Mouse (Mus musculus): ENCODE data around the gene Zdhhc14.

Gene Zdhhc14

DNA sequence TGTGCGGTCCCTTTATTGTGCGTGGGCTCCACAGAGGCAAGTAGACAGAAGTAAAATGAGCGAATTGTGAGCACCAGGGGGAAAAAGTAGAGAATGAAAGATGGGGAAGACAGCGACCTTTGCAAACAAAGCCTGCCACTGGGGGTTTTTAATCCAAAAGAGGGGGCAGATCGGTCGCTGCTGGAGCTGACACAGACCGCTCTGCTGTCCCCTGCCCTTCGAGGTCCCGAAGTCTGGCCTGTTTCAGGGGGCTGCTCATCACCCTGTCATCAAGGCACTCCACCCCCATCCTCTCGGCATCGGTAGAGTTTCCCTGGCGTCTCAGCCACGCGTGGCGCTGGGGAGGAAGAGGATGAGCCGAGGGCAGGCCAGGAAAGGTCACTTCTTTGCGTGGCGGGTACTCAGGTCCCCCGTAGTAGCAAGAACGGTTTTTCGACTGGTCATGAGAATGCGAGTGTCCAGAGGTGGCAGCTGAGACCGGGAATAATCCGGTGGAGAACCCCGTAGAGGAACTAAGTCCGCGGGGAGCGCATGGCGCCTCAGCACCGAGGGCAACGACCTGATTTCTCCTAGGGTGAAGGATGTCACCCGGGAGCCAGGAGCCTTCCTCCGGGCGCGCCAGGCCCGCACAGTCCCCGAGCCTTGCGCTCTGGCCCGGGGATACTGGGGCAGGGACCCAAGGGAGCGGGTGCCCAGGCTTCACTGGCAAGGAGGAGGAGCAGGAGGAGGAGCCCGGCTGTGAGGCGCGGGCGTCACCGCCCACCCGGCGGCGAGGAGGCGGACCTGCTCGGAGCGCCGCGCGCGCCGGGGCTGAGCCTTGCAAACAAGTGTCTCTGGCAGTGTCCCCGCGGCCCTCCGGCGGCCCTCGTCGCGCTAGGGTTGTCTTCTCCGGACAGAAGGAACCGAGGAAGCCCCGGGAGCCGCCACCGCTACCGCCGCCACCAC lies at the start of gene Zdhhc14:
Gene Zdhhc14 (plus strand): TSS at position 757 of the 945 bp plus-strand sequence.
- peak; percentile 74 for DNase-seq (ENCODE audit: low read depth, low spot score)

DNA sequence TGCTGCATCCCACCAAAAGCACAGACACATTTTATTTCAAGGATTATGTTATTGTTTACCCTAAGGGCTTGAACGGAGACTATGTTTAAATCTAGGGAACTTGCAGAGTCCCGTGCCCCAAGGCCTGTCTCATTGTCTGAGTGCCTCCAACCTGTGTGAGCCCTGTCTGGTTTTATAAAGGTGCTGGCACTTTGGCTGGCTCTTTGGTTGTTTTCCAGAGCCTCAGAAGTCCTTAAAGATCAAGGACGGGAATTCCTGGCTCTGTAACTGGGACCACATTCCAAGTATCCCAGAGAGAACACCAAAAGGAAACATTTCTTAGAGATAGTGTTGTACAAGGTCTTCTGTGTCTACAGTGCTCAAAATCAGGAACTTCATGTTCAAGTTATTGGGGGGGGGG lies 49.1 kb upstream of the Zdhhc14 start:
- DNase-seq (ENCODE audit: low read depth, low spot score), result no peak

DNA sequence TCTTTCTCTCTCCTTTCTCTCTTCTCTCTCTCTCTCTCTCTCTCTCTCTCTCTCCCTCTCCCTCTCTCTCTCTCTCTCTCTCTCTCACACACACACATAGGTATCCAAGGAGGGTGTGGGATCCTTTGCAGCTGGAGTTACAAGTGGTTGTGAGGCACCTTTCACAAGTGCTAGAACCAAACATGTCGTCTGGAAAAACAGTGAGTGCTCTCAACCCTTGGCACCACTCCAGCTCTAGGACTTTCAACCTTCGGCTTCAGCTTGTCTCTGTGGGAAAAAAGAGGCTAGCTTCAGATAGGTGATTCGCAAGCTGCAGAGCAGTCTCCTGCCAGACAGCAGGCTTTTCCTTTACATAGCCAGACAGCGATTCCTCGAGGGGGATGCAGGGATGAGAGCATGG lies 48.6 kb upstream of the Zdhhc14 start:
- DNase-seq (ENCODE audit: low read depth, low spot score), result no peak

DNA sequence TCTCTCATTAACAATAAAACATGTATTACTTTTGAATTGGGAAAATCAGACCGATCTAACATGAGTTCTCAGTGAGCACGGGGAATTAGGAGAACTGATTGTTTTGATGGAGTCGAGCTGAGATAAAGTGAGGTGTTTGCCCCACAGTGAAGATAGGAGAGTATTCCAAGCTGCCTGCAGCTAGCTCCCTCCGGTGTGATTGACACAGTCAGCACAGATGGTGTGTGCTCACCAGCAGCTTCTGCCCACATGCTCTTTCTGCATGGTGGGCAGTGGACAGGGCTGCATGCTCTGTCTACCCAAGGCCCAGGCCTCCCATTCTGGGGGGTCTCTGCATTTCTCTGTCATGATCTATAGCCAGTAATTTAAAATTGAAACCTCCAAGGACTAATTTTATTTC lies 38.7 kb upstream of the Zdhhc14 start:
- no peak for DNase-seq (ENCODE audit: low read depth, low spot score)

DNA sequence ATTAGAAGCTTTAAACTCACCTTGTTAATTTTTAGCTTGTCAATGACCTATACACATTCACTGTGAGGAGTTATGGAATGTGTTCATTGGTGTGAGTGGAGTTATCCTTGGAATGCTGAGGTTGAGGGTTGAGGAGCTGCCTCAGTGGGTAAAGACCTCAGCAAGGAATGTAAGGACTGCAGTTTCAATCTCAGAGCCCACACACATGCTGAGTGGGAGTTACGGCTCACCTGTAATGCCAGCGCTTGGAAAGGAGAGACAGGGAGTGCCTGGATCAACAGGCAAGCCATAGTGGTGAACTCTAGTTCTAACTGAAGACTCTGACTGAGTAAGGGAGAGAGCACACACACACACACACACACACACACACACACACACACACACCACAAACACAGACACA lies 28.4 kb upstream of the Zdhhc14 start:
- no peak for DNase-seq (ENCODE audit: low read depth, low spot score)

DNA sequence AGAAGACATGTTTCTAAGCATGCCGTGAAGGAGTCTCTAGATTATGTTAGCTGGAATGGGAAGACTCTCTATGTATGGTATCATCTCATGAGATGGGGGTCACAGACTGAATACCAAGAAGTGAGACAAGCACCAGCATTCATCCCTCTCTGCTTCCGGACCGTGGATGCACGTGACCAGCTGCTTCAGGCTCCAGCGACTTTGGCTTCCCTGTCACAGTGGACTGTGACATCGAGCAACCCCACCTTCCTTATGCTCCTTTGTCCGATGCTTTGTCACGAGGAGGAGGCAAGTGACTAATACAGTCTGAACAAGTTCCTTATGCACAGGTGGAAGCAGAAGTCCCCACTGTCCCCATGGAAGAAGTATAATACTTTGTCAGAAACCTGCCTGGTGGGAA lies 25.6 kb upstream of the Zdhhc14 start:
- DNase-seq (ENCODE audit: low read depth, low spot score), result no peak

DNA sequence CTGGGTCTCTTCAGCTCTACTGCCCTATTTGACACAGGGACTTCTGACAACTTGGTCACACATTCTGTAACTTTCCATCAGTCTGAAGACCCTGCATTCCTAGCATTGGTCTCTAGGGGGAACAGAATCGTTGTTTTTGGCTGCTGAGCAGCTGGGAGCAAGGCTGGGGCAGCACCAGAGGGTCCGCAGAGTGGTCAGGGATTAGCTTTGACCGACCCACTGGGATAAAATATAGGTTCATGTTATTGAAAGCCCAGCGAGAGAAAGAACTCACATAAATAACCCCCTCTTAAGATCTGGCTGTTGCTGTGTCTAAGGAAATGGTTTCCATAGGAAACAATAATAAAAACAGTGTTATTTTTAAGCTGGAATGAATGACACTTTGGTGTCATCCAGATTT lies 25.2 kb upstream of the Zdhhc14 start:
- DNase-seq (ENCODE audit: low read depth, low spot score), result no peak

DNA sequence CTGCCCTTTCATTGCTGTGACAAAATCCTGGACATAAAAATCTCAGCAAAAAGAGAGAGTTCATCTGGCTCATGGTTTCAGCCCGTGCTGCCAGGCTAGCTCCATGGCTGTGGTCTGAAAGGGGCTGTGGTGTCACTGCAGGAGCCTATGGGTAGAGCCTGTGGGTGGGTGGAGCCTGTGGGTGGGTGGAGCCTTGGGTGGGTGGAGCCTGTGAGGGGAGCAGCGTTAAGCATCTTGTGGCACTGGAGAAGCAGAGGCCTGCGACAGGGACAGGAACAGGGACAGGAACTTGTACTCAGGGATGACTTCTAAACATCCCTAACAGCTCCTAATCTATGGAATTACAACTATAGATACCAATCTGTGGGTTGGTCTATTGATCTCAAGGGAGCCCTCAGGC lies 20.1 kb upstream of the Zdhhc14 start:
- no peak for DNase-seq (ENCODE audit: low read depth, low spot score)

DNA sequence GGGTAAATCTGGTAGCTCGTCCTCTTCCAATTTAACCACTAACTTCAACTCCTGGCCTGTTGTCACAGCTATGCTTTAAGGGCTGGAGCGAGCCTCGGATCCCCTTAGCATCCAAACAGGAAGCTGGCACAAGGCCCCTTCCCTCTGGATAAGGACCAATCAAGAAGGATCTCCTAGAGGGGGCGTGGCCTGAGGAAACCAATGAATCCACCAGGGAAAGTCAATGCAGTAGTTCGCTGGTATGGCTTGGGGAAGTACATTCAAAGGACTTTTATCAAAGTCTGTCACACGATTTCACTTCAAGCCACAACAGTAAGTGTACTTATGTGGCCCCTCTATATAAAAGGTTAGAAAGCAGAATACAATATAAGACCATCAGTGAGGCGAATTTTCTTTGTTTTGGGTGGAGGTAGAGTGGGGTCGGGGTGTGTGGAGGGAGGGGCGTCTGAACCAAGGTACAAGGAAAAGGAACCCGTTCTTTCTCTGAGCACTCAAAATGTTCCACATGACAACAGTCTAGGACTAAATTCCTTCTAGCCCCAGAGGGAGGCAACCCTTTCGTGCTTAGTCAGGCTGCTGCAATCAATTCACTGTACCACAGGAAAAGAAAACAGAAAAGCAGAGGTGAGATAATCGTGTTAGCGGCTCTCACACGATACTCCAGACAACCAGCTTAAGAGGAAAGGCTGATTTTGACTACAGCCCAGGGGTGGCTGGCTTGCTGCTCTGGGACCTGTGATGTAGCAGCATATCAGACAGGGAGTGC lies 16.2 kb upstream of the Zdhhc14 start:
- DNase-seq (ENCODE audit: low read depth, low spot score), result no peak

DNA sequence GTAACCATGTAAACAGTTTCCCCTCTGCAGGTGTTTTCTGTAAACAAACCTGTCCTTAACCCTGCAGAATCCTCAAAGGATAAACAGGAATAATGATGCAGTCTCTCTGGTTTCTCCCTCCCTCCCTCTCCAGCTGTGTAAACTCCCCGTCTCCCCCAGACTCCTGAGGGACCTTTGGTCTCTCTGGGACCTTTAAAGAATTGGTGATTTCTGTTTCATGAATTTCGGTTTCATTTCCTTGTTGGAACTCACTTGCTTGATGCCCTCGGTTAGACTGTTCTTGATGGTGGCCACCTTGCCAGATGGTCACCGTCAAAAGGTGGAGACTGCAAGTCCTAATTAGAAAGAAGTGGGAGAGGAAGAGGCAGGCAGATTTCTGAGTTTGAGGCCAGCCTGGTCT lies 8.9 kb upstream of the Zdhhc14 start:
- DNase-seq (ENCODE audit: low read depth, low spot score), result no peak

DNA sequence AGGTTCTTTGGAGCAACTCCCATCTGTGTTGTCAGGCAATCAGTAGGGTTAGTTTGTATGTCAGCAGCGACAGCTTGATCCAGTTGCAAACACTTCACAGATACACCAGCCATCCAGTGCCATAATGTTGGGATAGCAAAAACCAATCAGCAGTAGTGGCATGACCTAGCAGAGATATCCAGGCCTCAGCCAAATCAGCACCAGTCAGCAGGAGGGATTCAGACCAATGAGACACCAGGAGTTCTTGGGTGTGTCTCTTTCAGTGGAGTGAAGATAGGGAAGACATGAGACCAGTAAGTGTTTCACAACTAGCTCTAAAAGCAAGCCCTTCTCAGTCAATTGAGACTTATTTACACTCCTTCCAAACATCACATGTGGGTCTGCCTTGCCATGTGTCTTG lies 7.7 kb upstream of the Zdhhc14 start:
- no peak for DNase-seq (ENCODE audit: low read depth, low spot score)

DNA sequence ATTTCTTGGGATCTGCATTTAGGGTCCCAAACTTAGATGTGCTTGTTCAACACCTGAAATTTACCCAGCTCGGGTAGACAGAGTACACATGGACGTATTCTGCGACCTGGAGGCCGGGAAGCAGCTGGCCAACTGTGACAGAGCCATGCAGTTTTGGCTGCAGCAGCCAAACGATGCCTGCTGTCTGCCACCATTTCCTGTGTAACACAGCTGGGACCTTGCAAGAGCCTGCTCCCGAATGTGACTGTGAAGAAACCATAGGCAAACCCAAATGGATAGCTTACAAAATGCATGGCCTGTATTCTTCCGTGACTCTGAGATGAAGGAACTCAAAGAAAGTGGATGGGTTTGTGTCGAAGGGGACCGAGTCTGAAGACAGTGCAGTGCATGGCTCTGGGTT lies 4.2 kb upstream of the Zdhhc14 start:
- DNase-seq (ENCODE audit: low read depth, low spot score), result no peak

DNA sequence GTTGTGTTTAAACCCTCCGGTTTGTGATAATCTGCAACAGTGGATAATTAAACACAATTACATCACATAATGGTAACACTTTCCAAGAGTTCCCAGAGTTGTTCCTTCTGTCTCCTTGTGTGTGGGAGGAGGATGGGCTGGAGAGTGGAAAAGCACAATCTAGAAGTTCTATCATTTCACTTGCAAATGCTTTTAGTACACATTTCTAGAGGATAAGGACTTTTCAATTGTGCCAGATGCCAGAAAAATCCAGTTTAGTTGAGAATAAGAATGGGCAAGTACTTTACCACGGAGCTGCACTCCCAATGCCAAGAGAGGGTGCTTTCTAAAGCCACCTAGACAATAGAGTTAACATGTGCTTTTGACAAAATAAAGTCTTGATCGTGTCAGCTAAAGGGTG lies 2.0 kb upstream of the Zdhhc14 start:
- DNase-seq (ENCODE audit: low read depth, low spot score), result no peak

DNA sequence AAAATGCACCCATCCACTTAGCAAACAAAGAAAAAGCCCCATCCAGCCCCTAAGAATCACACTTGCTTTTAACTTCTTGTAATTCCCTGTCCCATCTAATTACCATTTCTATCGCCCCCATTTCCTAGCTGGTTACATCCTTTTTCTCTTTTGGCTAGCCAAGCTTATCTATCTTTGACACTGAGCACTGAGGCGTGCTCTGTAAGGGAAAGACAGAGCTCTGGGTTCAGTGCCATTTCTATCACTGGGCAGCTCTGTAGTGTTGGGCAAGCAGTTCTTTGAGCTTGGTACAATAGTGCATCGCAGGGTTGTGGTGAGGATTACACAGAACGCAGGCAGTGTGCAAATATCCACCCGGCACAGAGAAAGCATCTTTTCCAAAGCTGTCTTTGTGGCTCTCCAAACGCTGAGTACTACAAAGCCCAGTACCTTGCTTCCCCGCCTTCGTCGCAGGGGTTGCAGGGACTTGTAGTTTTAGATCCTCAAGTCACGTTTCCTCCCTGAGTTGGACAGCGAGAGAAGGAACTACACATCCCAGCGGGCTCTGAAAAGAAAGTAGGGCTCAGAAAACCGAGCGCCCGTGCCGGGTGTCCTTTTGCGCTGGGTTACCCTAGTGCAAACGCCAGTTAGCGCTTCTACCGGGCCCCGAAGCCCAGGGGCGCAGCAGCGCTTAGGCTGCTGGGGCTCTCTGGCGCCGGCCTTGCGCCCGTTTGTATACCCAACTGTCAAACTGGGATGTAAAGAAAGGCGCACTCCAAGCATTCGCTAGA lies 1.1 kb upstream of the Zdhhc14 start:
- DNase-seq (ENCODE audit: low read depth, low spot score), result peak; percentile 88

DNA sequence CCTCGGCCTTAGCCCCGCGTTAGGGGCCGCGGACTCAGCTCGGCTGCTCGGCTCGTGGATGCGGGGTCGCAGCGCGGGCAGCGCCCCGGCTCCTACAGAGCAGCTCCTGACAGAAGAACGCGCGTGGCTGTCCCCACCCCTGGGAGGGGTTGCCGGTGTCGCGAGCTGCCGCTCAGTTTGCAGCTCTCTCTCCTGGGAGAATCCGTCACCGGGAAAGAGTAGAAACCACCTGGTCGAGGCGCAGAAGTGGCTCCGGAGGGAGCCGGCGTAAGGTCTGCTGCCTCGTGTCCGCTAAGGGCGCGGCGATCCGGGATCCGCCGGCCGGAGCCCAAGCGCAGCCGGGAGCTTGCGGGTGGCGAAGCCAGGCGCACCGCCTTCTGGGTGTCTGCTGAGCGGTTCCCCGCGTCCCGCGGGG lies 396 bp downstream of the Zdhhc14 start:
- no peak for DNase-seq (ENCODE audit: low read depth, low spot score)

DNA sequence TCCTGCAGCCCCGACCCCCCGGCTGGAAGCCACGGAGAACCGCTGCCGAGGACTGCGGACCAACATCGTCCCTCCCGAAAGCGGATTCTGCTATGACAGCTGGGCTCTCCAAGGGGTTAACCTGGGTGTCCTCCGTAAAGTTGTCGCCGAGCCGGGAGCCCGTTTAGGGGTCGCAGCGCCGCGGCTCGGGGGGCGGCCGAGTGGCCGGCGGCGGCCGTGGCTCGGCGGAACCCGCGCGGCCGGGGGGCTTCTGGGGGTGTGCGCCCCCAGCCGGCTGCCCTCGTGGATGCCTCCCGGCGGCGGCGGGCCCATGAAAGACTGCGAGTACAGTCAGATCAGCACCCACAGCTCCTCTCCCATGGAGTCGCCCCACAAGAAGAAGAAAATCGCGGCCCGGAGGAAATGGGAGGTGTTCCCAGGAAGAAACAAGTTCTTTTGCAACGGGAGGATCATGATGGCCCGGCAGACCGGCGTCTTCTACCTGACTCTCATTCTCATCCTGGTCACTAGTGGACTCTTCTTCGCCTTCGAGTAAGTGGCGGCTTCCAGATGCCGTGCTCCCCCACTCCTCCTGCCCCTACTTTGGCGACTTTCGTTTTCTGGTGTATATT lies 909 bp downstream of the Zdhhc14 start:
- DNase-seq (ENCODE audit: low read depth, low spot score), result no peak

DNA sequence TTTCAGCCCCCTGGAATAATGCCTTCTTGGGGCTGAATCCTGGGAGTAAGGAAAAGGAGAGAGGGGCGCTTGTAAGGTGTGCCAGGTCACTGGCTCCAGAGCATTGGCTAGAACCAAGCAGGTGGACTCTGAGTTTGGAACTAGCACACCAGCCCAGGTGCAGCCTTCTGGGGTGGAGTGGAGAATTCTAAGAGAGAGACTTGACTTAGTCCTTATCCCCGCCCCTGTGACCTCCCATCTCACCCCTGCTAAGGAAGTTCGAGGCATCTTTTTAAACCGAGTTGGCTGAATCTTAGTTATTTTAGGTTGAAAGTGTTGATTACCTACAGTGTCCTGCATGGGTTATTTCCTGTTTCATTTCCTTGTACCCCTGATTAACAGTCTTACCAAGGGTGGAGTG lies 1.5 kb downstream of the Zdhhc14 start:
- no peak for DNase-seq (ENCODE audit: low read depth, low spot score)

DNA sequence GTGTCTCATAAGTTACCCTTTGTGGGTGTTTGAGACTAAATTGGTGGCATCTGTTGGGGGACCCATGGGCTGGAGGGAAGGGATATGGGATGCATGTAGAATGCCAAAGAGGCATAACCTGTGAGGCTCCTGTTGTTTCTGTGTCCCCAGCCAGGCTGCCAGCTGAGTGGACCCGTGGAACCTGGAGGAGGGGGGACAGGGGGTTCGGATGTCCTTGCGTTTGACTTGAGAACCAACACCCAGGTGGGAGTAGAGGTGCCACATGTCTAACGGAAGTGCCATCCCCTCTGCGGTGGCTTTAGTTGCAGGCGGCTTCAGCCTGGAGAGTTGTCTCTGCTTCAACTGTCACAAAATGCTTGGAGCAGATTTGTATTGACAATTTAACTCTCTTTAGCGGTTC lies 2.5 kb downstream of the Zdhhc14 start:
- no peak for DNase-seq (ENCODE audit: low read depth, low spot score)

DNA sequence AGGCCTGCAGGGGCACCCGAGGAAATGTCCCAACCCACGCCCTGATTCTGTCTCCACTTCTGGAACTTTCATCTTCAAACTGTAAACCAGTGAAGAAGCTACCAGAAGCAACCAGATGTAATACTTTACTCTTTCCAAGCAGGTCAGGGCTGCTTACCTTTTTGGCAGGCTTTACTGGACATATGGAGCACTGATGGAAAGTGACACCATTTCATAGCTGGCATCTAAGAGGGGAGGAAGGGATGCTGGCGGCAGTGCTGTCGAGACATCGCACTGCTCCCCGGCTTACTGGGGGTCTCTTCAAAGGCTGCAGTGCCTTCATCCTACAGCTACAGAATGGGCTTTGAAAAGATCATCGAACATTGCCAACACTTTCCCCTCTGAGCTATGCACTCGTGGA lies 5.3 kb downstream of the Zdhhc14 start:
- no peak for DNase-seq (ENCODE audit: low read depth, low spot score)

DNA sequence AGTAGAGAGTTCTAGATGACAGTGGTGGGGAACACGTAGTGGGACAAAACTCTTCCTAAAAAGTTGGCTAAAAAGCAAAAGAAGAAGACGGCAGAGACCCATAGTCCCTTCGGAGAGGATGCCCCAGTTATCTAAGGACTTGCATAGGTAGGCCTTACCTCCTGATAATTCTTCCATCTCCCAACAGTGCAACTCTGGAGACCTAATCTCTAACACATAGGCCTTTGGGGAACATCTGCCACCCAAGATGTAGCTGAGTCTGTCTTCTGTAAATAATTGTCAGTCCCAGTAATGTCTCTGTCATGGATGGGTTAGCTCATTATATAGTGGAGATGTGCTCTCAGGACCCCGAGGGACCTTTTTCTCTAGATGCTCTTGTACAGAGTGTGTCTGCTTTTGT lies 6.6 kb downstream of the Zdhhc14 start:
- no peak for DNase-seq (ENCODE audit: low read depth, low spot score)

DNA sequence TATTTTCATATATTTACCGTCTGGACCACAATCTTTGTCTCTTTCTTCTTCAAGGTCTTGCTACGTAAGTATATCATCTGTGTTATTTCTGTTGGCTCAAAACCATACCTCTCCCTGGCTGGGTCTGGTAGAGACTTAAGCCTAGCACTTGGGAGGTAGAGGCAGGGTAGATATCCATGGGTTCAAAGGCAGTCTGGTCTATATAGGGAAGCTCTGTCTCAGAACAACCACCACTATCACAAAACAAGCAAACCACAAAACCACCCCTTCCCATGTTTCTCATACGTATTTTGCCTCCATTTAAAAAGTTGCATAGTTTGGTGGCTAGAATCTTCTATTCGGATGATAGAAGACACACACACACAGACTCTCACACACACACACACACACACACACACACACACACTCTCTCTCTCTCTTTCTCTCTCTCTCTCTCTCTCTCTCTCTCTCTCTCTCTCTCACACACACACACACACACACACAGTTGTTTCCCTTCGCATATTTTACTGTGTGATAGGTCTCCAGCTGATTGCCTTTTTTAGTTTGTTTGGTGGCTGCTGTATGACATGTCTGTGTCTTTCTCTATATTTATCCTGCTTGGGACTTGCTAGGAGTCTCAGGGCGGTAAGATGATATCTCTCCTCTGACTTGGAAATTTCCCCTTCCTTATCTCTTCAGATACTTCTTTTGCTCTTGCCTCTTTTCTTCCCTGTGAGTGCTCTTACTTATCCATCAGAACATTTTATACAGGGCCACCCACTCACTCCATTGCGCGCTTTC lies 11.8 kb downstream of the Zdhhc14 start:
- no peak for DNase-seq (ENCODE audit: low read depth, low spot score)
